10 mouse cellular contexts compared by ENCODE assay signal in genomic region chr17:31540809-31541459, GRCm38 (mm10). TPM values are rescaled to one million over a fixed set of nuclear protein-coding genes. Genes with fewer than 3 reads are reported as not detected.
A peak's percentile ranks its signal among the peaks of the same experiment; 100 is the strongest.
DNase-seq lines count a peak whose midpoint lies in the region; ATAC-seq lines count a peak whose summit lies in the region.
"Had no signal": no experiment of that assay in that cellular context is flagged by ENCODE, and none has a peak within 500 bp of the region (broad histone marks: within the 10 kb centered on the region; RNA-seq: fewer than 3 reads in every experiment).

No protein-coding gene starts in this region.

- no peaks in the 10 kb centered on the region for H3K36me3 ChIP-seq in heart, embryonic 13.5 days
- H3K36me3 ChIP-seq in heart, embryonic 12.5 days, result no peaks in the 10 kb centered on the region
- no peaks in the 10 kb centered on the region for H3K36me3 ChIP-seq in neural tube, embryonic 11.5 days (ENCODE audit: control insufficient read depth, insufficient read depth, low read length)
- H3K36me3 ChIP-seq in limb, embryonic 13.5 days, result no peaks in the 10 kb centered on the region

- ATAC-seq in heart, embryonic 13.5 days (ENCODE audit: extremely low read depth, insufficient number of reproducible peaks, low FRiP score, low TSS enrichment), result no peak
- no peak for ATAC-seq in heart, embryonic 12.5 days (ENCODE audit: insufficient number of reproducible peaks, low FRiP score)
- no peak for ATAC-seq in neural tube, embryonic 11.5 days (ENCODE audit: insufficient read depth, low FRiP score, low TSS enrichment)
- peak; percentile 67 for ATAC-seq in limb, embryonic 13.5 days (ENCODE audit: low FRiP score, low read depth)

- no peak for DNase-seq in neural tube, embryonic 11.5 days (ENCODE audit: low spot score)
- DNase-seq in neural tube, embryonic 10.5 days (ENCODE audit: extremely low spot score, low spot score), result no peak
- no peak for DNase-seq in thymus, postnatal 10 days (ENCODE audit: low spot score in 2 of 2)
- no peak for DNase-seq in frontal cortex, postnatal 25 days (ENCODE audit: low spot score in 2 of 2)
- no peak for DNase-seq in testis, postnatal 10 days (ENCODE audit: low spot score)
- DNase-seq: B cell, adult 2 months; heart, postnatal 36 days had no signal

- peaks cover 18% of the 10 kb centered on the region for H3K4me1 ChIP-seq in heart, embryonic 13.5 days
- peaks cover 11% of the 10 kb centered on the region for H3K4me1 ChIP-seq in heart, embryonic 12.5 days (replicated peaks)
- H3K4me1 ChIP-seq in neural tube, embryonic 11.5 days (ENCODE audit: control insufficient read depth, insufficient read depth, low read length), result peaks cover 3% of the 10 kb centered on the region
- H3K4me1 ChIP-seq in limb, embryonic 13.5 days, result peaks cover 37% of the 10 kb centered on the region

- H3K9ac ChIP-seq in heart, embryonic 13.5 days, result 0 out of 2 replicates have a peak overlapping the region, but pooled peaks have one; percentile 28
- H3K9ac ChIP-seq in heart, embryonic 12.5 days, result no peak overlapping the region
- no peak overlapping the region for H3K9ac ChIP-seq in neural tube, embryonic 11.5 days (ENCODE audit: low read length)
- no peak overlapping the region for H3K9ac ChIP-seq in limb, embryonic 13.5 days

- H3K27me3 ChIP-seq in heart, embryonic 13.5 days (replicated peaks), result no peaks in the 10 kb centered on the region
- H3K27me3 ChIP-seq in heart, embryonic 12.5 days (replicated peaks), result no peaks in the 10 kb centered on the region
- no peaks in the 10 kb centered on the region for H3K27me3 ChIP-seq in neural tube, embryonic 11.5 days (ENCODE audit: control insufficient read depth, insufficient read depth, low read length)
- H3K27me3 ChIP-seq in limb, embryonic 13.5 days, result no peaks in the 10 kb centered on the region

- no peak overlapping the region for H3K27ac ChIP-seq in heart, embryonic 13.5 days (replicated peaks)
- no peak overlapping the region for H3K27ac ChIP-seq in heart, embryonic 12.5 days (ENCODE audit: poor library complexity, severe bottlenecking)
- peak overlapping the region; percentile 70; the same call in 1 of the 2 replicates for H3K27ac ChIP-seq in neural tube, embryonic 11.5 days (ENCODE audit: low read depth, low read length)
- H3K27ac ChIP-seq in limb, embryonic 13.5 days, result peak overlapping the region; percentile 87

- H3K9me3 ChIP-seq in heart, embryonic 13.5 days, result no peaks in the 10 kb centered on the region
- no peaks in the 10 kb centered on the region for H3K9me3 ChIP-seq in heart, embryonic 12.5 days (replicated peaks)
- H3K9me3 ChIP-seq in neural tube, embryonic 11.5 days (ENCODE audit: control insufficient read depth, low read length), result no peaks in the 10 kb centered on the region
- H3K9me3 ChIP-seq in limb, embryonic 13.5 days, result no peaks in the 10 kb centered on the region

- WGBS in heart, embryonic 13.5 days, result 64% methylated on average over 4 of the region's 4 CpGs
- 71% methylated on average over 4 of the region's 4 CpGs for WGBS in heart, embryonic 12.5 days
- 55% methylated on average over 4 of the region's 4 CpGs for WGBS in neural tube, embryonic 11.5 days
- WGBS in limb, embryonic 13.5 days, result 25% methylated on average over 4 of the region's 4 CpGs

- H3K4me3 ChIP-seq in heart, embryonic 13.5 days, result no peak overlapping the region
- no peak overlapping the region for H3K4me3 ChIP-seq in heart, embryonic 12.5 days
- H3K4me3 ChIP-seq in neural tube, embryonic 11.5 days (ENCODE audit: low read depth, low read length), result no peak overlapping the region
- H3K4me3 ChIP-seq in limb, embryonic 13.5 days, result no peak overlapping the region

- H3K4me2 ChIP-seq in heart, embryonic 13.5 days, result no peak overlapping the region
- no peak overlapping the region for H3K4me2 ChIP-seq in heart, embryonic 12.5 days
- no peak overlapping the region for H3K4me2 ChIP-seq in neural tube, embryonic 11.5 days (ENCODE audit: low read depth)
- H3K4me2 ChIP-seq in limb, embryonic 13.5 days (replicated peaks), result no peak overlapping the region

RNA-seq across cellular contexts. Expression of gene Ndufv3, which starts 21.0 kb away (rescaled TPM):
- 523 and 604 TPM in 2 replicates for polyA plus RNA-seq in heart, embryonic 13.5 days (2015; fragmentation: Nextera tagmentation; extraction: Ambion mirVana)
- 494 and 510 TPM in 2 replicates for polyA plus RNA-seq in heart, embryonic 12.5 days (2016; fragmentation: Nextera tagmentation; extraction: Ambion mirVana)
- polyA plus RNA-seq in neural tube, embryonic 11.5 days (2014; fragmentation: Nextera tagmentation; extraction: Ambion mirVana), result 250 and 260 TPM in 2 replicates
- 239 and 242 TPM in 2 replicates for polyA plus RNA-seq in limb, embryonic 13.5 days (2015; fragmentation: Nextera tagmentation; extraction: Ambion mirVana)

RNA-seq across cellular contexts. Expression of gene Wdr4, which starts 21.2 kb away (rescaled TPM):
- polyA plus RNA-seq in heart, embryonic 13.5 days (2015; fragmentation: Nextera tagmentation; extraction: Ambion mirVana), result 21.9 and 24.0 TPM in 2 replicates
- polyA plus RNA-seq in heart, embryonic 12.5 days (2016; fragmentation: Nextera tagmentation; extraction: Ambion mirVana), result 22.6 and 23.1 TPM in 2 replicates
- polyA plus RNA-seq in neural tube, embryonic 11.5 days (2014; fragmentation: Nextera tagmentation; extraction: Ambion mirVana), result 40.1 and 42.5 TPM in 2 replicates
- polyA plus RNA-seq in limb, embryonic 13.5 days (2015; fragmentation: Nextera tagmentation; extraction: Ambion mirVana), result 38.3 and 41.4 TPM in 2 replicates

RNA-seq across cellular contexts. Expression of gene Pknox1, which starts 23.6 kb away (rescaled TPM):
- 14.7 and 15.0 TPM in 2 replicates for polyA plus RNA-seq in heart, embryonic 13.5 days (2015; fragmentation: Nextera tagmentation; extraction: Ambion mirVana)
- 19.8 and 20.2 TPM in 2 replicates for polyA plus RNA-seq in heart, embryonic 12.5 days (2016; fragmentation: Nextera tagmentation; extraction: Ambion mirVana)
- 46.4 and 52.4 TPM in 2 replicates for polyA plus RNA-seq in neural tube, embryonic 11.5 days (2014; fragmentation: Nextera tagmentation; extraction: Ambion mirVana)
- polyA plus RNA-seq in limb, embryonic 13.5 days (2015; fragmentation: Nextera tagmentation; extraction: Ambion mirVana), result 30.4 and 37.7 TPM in 2 replicates

Comparison
In these comparisons a context has a peak if more than half of its experiments do, and no peak if none do; other contexts are left out.
1. H3K27ac ChIP-seq: peak in neural tube, embryonic 11.5 days (single experiment) and limb, embryonic 13.5 days (single experiment); none in heart, embryonic 13.5 days (single experiment) and heart, embryonic 12.5 days (single experiment).